Mouse (Mus musculus): Measurements from ENCODE around the gene Tbc1d16. TPM values are rescaled to one million over a fixed set of nuclear protein-coding genes. Genes with fewer than 3 reads are reported as not detected.

The Tbc1d16 gene
- polyA plus RNA-seq, 1 experiment from 2014 or later = 37.9 TPM

DNA sequence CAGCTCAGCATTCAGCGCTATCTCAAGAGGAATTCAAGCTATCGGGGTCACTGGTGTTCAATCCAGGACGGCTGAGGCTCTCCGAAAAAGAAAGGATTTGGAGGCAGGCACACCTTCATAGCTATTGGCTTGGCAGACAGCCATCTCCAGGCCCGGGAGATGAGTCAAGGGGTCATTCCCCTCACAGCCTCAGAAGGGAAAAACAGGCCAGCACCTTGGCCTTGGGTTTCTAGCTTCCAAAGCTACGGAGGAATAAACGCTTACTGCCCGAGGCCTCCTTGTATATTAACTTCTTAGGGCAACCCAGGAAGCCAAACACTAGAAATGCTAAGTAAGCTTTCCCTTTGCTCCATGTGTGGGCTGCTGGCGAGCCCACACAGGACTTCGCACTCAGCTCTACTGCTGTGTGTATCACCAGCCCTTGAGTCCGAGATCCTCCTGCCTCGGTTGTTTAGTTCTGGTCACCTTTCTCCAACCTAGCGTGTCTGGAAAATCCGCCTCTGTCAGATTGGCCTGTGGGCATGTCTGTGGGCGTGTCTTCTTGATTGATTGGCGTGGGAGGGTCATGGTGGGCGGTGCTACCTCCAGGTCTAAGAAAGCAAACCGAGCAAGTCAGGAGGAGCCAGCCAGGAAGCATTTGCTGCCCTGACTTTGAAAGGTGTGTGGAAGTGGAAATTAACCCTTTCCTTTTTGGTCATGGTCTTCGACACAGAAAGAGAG, 15.0 kb downstream of the Tbc1d16 start:
- WGBS = 62% methylated on average over 19 of the region's 19 CpGs
- peaks cover 29% of the 10 kb centered on the region for H3K4me1 ChIP-seq (ENCODE audit: control insufficient read depth, insufficient read depth, low read length)

GRCm38 (mm10) chr11:119211604-119212309, 16.5 kb downstream of the Tbc1d16 start:
- H3K4me1 ChIP-seq (ENCODE audit: control insufficient read depth, insufficient read depth, low read length) = peaks cover 27% of the 10 kb centered on the region
- 83% methylated on average over 21 of the region's 21 CpGs for WGBS

More for the DNA sequence above, 15.0 kb downstream of the Tbc1d16 start:
- H3K9me3 ChIP-seq (ENCODE audit: control insufficient read depth, low read length) = no peaks in the 10 kb centered on the region
- peaks cover 6% of the 10 kb centered on the region; the same call in 1 of the 2 replicates for H3K36me3 ChIP-seq (ENCODE audit: control insufficient read depth, insufficient read depth, low read length)
- H3K9ac ChIP-seq (replicated peaks; ENCODE audit: low read depth, low read length) = no peak overlapping the region
- H3K4me2 ChIP-seq (ENCODE audit: low read depth, low read length) = no peak overlapping the region
- no peak for ATAC-seq (ENCODE audit: low read depth)
- no peaks in the 10 kb centered on the region for H3K27me3 ChIP-seq (ENCODE audit: control insufficient read depth, insufficient read depth, low read length)
- H3K27ac ChIP-seq (ENCODE audit: low read depth, low read length) = no peak overlapping the region
- H3K4me3 ChIP-seq (ENCODE audit: low read depth, low read length) = no peak overlapping the region

GRCm38 (mm10) chr11:119210321-119211100, 17.8 kb downstream of the Tbc1d16 start:
- Histone ChIP-seq H3K9ac (replicated peaks; ENCODE audit: low read depth, low read length) (no peak overlapping the region), H3K9me3 (ENCODE audit: control insufficient read depth, low read length) (no peaks in the 10 kb centered on the region), H3K4me2 (ENCODE audit: low read depth, low read length) (no peak overlapping the region), H3K4me1 (ENCODE audit: control insufficient read depth, insufficient read depth, low read length) (peaks cover 14% of the 10 kb centered on the region), H3K36me3 (ENCODE audit: control insufficient read depth, insufficient read depth, low read length) (peaks cover 18% of the 10 kb centered on the region; the same call in 1 of the 2 replicates), H3K27me3 (ENCODE audit: control insufficient read depth, insufficient read depth, low read length) (no peaks in the 10 kb centered on the region), H3K4me3 (ENCODE audit: low read depth, low read length) (no peak overlapping the region), H3K27ac (ENCODE audit: low read depth, low read length) (peak overlapping the region; percentile 31)
- 77% methylated on average over 32 of the region's 32 CpGs for WGBS
- no peak for ATAC-seq (ENCODE audit: low read depth)

More at GRCm38 (mm10) chr11:119211604-119212309, 16.5 kb downstream of the Tbc1d16 start:
- H3K4me3 ChIP-seq (ENCODE audit: low read depth, low read length) = no peak overlapping the region
- no peak overlapping the region for H3K4me2 ChIP-seq (ENCODE audit: low read depth, low read length)
- H3K9me3 ChIP-seq (ENCODE audit: control insufficient read depth, low read length) = no peaks in the 10 kb centered on the region
- ATAC-seq (ENCODE audit: low read depth) = no peak
- H3K9ac ChIP-seq (replicated peaks; ENCODE audit: low read depth, low read length) = no peak overlapping the region
- no peaks in the 10 kb centered on the region for H3K27me3 ChIP-seq (ENCODE audit: control insufficient read depth, insufficient read depth, low read length)
- peaks cover 16% of the 10 kb centered on the region; the same call in 1 of the 2 replicates for H3K36me3 ChIP-seq (ENCODE audit: control insufficient read depth, insufficient read depth, low read length)
- no peak overlapping the region for H3K27ac ChIP-seq (ENCODE audit: low read depth, low read length)

DNA sequence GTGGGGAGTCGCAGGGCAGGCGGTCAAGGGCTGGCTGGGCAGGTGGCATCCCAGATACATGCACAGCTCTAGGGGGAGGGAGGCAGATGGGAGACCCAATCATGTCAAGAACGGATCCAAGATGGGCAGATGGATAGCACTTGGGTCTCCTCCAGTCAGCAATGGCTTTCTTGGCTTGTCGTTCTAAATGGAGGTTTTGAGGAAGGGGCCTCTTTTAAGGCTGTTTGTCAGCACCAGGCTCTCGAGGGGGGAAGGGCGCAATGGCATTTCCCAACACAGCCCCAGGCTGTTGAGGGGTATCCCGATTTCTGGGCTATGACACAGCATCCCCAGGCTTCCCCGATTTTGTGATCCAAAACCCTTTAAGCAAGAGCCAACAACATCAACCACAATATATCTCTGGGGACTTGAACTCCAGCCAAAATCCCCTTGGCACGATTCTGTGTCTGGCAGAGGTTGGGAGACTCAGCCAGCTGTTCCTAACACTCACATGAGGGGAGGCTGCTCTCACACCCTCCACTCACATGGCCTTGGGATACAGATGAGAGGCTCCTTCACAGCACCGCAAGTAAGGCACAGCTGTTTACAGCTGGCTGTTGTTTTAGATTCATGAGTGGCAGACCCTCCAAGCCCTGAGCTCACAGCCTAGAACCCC, 18.8 kb downstream of the Tbc1d16 start:
- Histone ChIP-seq H3K4me1 (ENCODE audit: control insufficient read depth, insufficient read depth, low read length) (peaks cover 4% of the 10 kb centered on the region), H3K36me3 (ENCODE audit: control insufficient read depth, insufficient read depth, low read length) (peaks cover 24% of the 10 kb centered on the region; the same call in 1 of the 2 replicates), H3K9me3 (ENCODE audit: control insufficient read depth, low read length) (no peaks in the 10 kb centered on the region), H3K27ac (ENCODE audit: low read depth, low read length) (peak overlapping the region; percentile 59; the same call in 1 of the 2 replicates), H3K4me3 (ENCODE audit: low read depth, low read length) (no peak overlapping the region), H3K4me2 (ENCODE audit: low read depth, low read length) (no peak overlapping the region), H3K27me3 (ENCODE audit: control insufficient read depth, insufficient read depth, low read length) (no peaks in the 10 kb centered on the region), H3K9ac (replicated peaks; ENCODE audit: low read depth, low read length) (no peak overlapping the region)
- peak; percentile 44; the same call in 1 of the 2 replicates for ATAC-seq (ENCODE audit: low read depth)
- WGBS = 66% methylated on average over 10 of the region's 10 CpGs

GRCm38 (mm10) chr11:119208870-119209370, 19.4 kb downstream of the Tbc1d16 start:
- Histone ChIP-seq H3K4me1 (ENCODE audit: control insufficient read depth, insufficient read depth, low read length) (no peaks in the 10 kb centered on the region), H3K4me3 (ENCODE audit: low read depth, low read length) (no peak overlapping the region), H3K36me3 (ENCODE audit: control insufficient read depth, insufficient read depth, low read length) (peaks cover 24% of the 10 kb centered on the region; the same call in 1 of the 2 replicates), H3K9me3 (ENCODE audit: control insufficient read depth, low read length) (no peaks in the 10 kb centered on the region), H3K27ac (ENCODE audit: low read depth, low read length) (no peak overlapping the region; the same call in 1 of the 2 replicates), H3K9ac (replicated peaks; ENCODE audit: low read depth, low read length) (no peak overlapping the region), H3K4me2 (ENCODE audit: low read depth, low read length) (no peak overlapping the region), H3K27me3 (ENCODE audit: control insufficient read depth, insufficient read depth, low read length) (no peaks in the 10 kb centered on the region)
- 0 out of 2 replicates have a peak, but pooled peaks have one; percentile 22 for ATAC-seq (ENCODE audit: low read depth)
- 82% methylated on average over 20 of the region's 20 CpGs for WGBS

- Histone ChIP-seq H3K27me3 (ENCODE audit: control insufficient read depth, insufficient read depth, low read length) (no peaks in the 10 kb centered on the region), H3K4me3 (ENCODE audit: low read depth, low read length) (no peak overlapping the region), H3K27ac (ENCODE audit: low read depth, low read length) (no peak overlapping the region), H3K9me3 (ENCODE audit: control insufficient read depth, low read length) (no peaks in the 10 kb centered on the region), H3K9ac (replicated peaks; ENCODE audit: low read depth, low read length) (no peak overlapping the region), H3K4me2 (ENCODE audit: low read depth, low read length) (no peak overlapping the region), H3K4me1 (ENCODE audit: control insufficient read depth, insufficient read depth, low read length) (no peaks in the 10 kb centered on the region), H3K36me3 (ENCODE audit: control insufficient read depth, insufficient read depth, low read length) (peaks cover 24% of the 10 kb centered on the region; the same call in 1 of the 2 replicates)
- 53% methylated on average over 6 of the region's 6 CpGs for WGBS
- no peak for ATAC-seq (ENCODE audit: low read depth)
Measured at GRCm38 (mm10) chr11:119207986-119208385, 20.3 kb downstream of the Tbc1d16 start.

GRCm38 (mm10) chr11:119206562-119206961, 21.7 kb downstream of the Tbc1d16 start:
- Histone ChIP-seq H3K4me2 (ENCODE audit: low read depth, low read length) (no peak overlapping the region), H3K4me3 (ENCODE audit: low read depth, low read length) (no peak overlapping the region), H3K27ac (ENCODE audit: low read depth, low read length) (no peak overlapping the region), H3K36me3 (ENCODE audit: control insufficient read depth, insufficient read depth, low read length) (peaks cover 24% of the 10 kb centered on the region; the same call in 1 of the 2 replicates), H3K9ac (replicated peaks; ENCODE audit: low read depth, low read length) (no peak overlapping the region), H3K9me3 (ENCODE audit: control insufficient read depth, low read length) (no peaks in the 10 kb centered on the region), H3K4me1 (ENCODE audit: control insufficient read depth, insufficient read depth, low read length) (no peaks in the 10 kb centered on the region), H3K27me3 (ENCODE audit: control insufficient read depth, insufficient read depth, low read length) (no peaks in the 10 kb centered on the region)
- ATAC-seq (ENCODE audit: low read depth) = no peak
- 37% methylated on average over 5 of the region's 5 CpGs for WGBS

GRCm38 (mm10) chr11:119205738-119206137, 22.6 kb downstream of the Tbc1d16 start:
- no peak overlapping the region for H3K4me2 ChIP-seq (ENCODE audit: low read depth, low read length)
- peaks cover 24% of the 10 kb centered on the region; the same call in 1 of the 2 replicates for H3K36me3 ChIP-seq (ENCODE audit: control insufficient read depth, insufficient read depth, low read length)
- no peaks in the 10 kb centered on the region for H3K27me3 ChIP-seq (ENCODE audit: control insufficient read depth, insufficient read depth, low read length)

More at GRCm38 (mm10) chr11:119205738-119206137, 22.6 kb downstream of the Tbc1d16 start:
- Histone ChIP-seq H3K9ac (replicated peaks; ENCODE audit: low read depth, low read length) (no peak overlapping the region), H3K4me3 (ENCODE audit: low read depth, low read length) (no peak overlapping the region), H3K9me3 (ENCODE audit: control insufficient read depth, low read length) (no peaks in the 10 kb centered on the region), H3K27ac (ENCODE audit: low read depth, low read length) (no peak overlapping the region), H3K4me1 (ENCODE audit: control insufficient read depth, insufficient read depth, low read length) (no peaks in the 10 kb centered on the region)
- ATAC-seq (ENCODE audit: low read depth) = no peak
- WGBS = 85% methylated on average over 10 of the region's 10 CpGs
